Mouse (Mus musculus) MEL (cell line): ENCODE measurements at regions not wholly inside any gene's neighbourhood (a gene's known extent, or its start where the extent isn't known, plus 50 kb on each side); places are given as distances from the start of the nearest gene placed in this dataset.

ENCODE experiments used
- DNase-seq: peaks from one replicate; pipeline ENCODE4 v3.0.0; 2011; ENCODE audit warnings: low read depth, low spot score
- H3K27ac ChIP-seq: 2 replicates; pipeline ENCODE4 v1.5.1; 2012; ENCODE audit warnings: low read depth, mild to moderate bottlenecking, control low read depth, low read length, moderate library complexity; ENCODE audit not compliant: control insufficient read depth
- H3K27me3 ChIP-seq, 2 experiments: fragments of 150-350 bp in 1 of 2; sonication (generic) in 1 of 2; 2 replicates each; pipeline ENCODE4 v1.6.1; 2012; ENCODE audit warnings: low read length in 2 of 2, mild to moderate bottlenecking in 2 of 2, improper control_type of control experiment in 1 of 2, moderate library complexity in 1 of 2; ENCODE audit not compliant: insufficient read depth in 2 of 2, control insufficient read depth in 1 of 2
- H3K36me3 ChIP-seq, 2 experiments: 2 replicates each; pipeline ENCODE4 v1.6.1; 2012 to 2014; ENCODE audit warnings: low read length in 2 of 2, improper control_type of control experiment in 1 of 2, inconsistent platforms in 1 of 2, mild to moderate bottlenecking in 1 of 2; ENCODE audit not compliant: insufficient read depth in 2 of 2, control insufficient read depth in 1 of 2
- H3K4me1 ChIP-seq, 2 experiments: fragments of 150-350 bp in 1 of 2; sonication (generic) in 1 of 2; 2 replicates each; pipeline ENCODE4 v1.6.1; 2012; ENCODE audit warnings: low read length in 2 of 2, improper control_type of control experiment in 1 of 2, mild to moderate bottlenecking in 1 of 2; ENCODE audit not compliant: insufficient read depth in 2 of 2, control insufficient read depth in 1 of 2
- H3K4me3 ChIP-seq, 2 experiments: fragments of 150-350 bp in 1 of 2; sonication (generic) in 1 of 2; 2 replicates each; pipeline ENCODE4 v1.5.1; 2012; ENCODE audit warnings: low read depth in 2 of 2, low read length in 2 of 2, mild to moderate bottlenecking in 2 of 2, moderate library complexity in 2 of 2, control low read depth in 1 of 2, improper control_type of control experiment in 1 of 2; ENCODE audit not compliant: control insufficient read depth in 1 of 2, insufficient read depth in 1 of 2
- H3K79me2 ChIP-seq: 2 replicates; pipeline ENCODE4 v1.6.1; 2012; ENCODE audit warnings: mild to moderate bottlenecking, low read length, moderate library complexity; ENCODE audit not compliant: control insufficient read depth, poor library complexity, insufficient read depth
- H3K9ac ChIP-seq: 2 replicates; pipeline ENCODE4 v1.6.1; 2012; ENCODE audit warnings: low read depth, mild to moderate bottlenecking, control low read depth, low read length, moderate library complexity; ENCODE audit not compliant: control insufficient read depth, poor library complexity, severe bottlenecking
- H3K9me3 ChIP-seq: fragments of 150-350 bp; sonication (generic); replicated peaks from 2 replicates; pipeline ENCODE4 v1.6.1; 2012; ENCODE audit warnings: mild to moderate bottlenecking, low read length, improper control_type of control experiment, moderate library complexity; ENCODE audit not compliant: insufficient read depth
- CHD1 ChIP-seq: IDR thresholded peaks from 2 replicates; pipeline ENCODE4 v1.6.1; 2012; ENCODE audit warnings: low read depth, mild to moderate bottlenecking, inconsistent platforms, low read length, improper control_type of control experiment
- CHD2 ChIP-seq: IDR thresholded peaks from 2 replicates; pipeline ENCODE4 v1.6.1; 2011; ENCODE audit warnings: low read length, improper control_type of control experiment
- CTCF ChIP-seq, 3 experiments: IDR thresholded peaks in 2 of 3; conservative IDR thresholded peaks in 1 of 3; 2 replicates each; pipeline ENCODE4 v1.5.1; 2011 to 2012; ENCODE audit warnings: low read length in 3 of 3, low read depth in 2 of 3, mild to moderate bottlenecking in 2 of 3, improper control_type of control experiment in 1 of 3, inconsistent platforms in 1 of 3, mixed read lengths in 1 of 3, moderate library complexity in 1 of 3; ENCODE audit not compliant: control insufficient read depth in 1 of 3, insufficient read depth in 1 of 3, poor library complexity in 1 of 3, severe bottlenecking in 1 of 3
- ELF1 ChIP-seq: IDR thresholded peaks from 2 replicates; pipeline ENCODE4 v1.6.1; 2014; ENCODE audit warnings: low read depth, mild to moderate bottlenecking, inconsistent platforms, low read length, improper control_type of control experiment, moderate library complexity
- GABPA ChIP-seq: IDR thresholded peaks from 2 replicates; pipeline ENCODE4 v1.6.1; 2012; ENCODE audit warnings: low read depth, mild to moderate bottlenecking, inconsistent platforms, low read length, improper control_type of control experiment, moderate library complexity
- GATA1 ChIP-seq: IDR thresholded peaks from 2 replicates; pipeline ENCODE4 v1.6.1; 2011; ENCODE audit warnings: low read depth, low read length, improper control_type of control experiment
- KAT2A ChIP-seq: conservative IDR thresholded peaks from 2 replicates; pipeline ENCODE4 v1.6.1; 2012; ENCODE audit warnings: low read depth, low read length, improper control_type of control experiment, inconsistent platforms
- MXI1 ChIP-seq: IDR thresholded peaks from 2 replicates; pipeline ENCODE4 v1.6.1; 2011; ENCODE audit warnings: mild to moderate bottlenecking, low read depth, low read length, improper control_type of control experiment
- MYB ChIP-seq: IDR thresholded peaks from 2 replicates; pipeline ENCODE4 v1.6.1; 2011; ENCODE audit warnings: mild to moderate bottlenecking, low read depth, low read length, improper control_type of control experiment
- NELFE ChIP-seq: IDR thresholded peaks from 2 replicates; pipeline ENCODE4 v1.6.1; 2011; ENCODE audit warnings: low read depth, low read length, improper control_type of control experiment
- POLR2A ChIP-seq, 2 experiments: IDR thresholded peaks; 2 replicates each; pipeline ENCODE4 v1.6.1; 2011 to 2012; ENCODE audit warnings: low read length in 2 of 2, mild to moderate bottlenecking in 2 of 2, control low read depth in 1 of 2, improper control_type of control experiment in 1 of 2, low read depth in 1 of 2, moderate library complexity in 1 of 2; ENCODE audit not compliant: control insufficient read depth in 1 of 2, insufficient read depth in 1 of 2, poor library complexity in 1 of 2
- SIN3A ChIP-seq: IDR thresholded peaks from 2 replicates; pipeline ENCODE4 v1.6.1; 2012; ENCODE audit warnings: low read length, improper control_type of control experiment, inconsistent platforms
- UBTF ChIP-seq: IDR thresholded peaks from 2 replicates; pipeline ENCODE4 v1.6.1; 2012; ENCODE audit warnings: low read depth, mild to moderate bottlenecking, inconsistent platforms, low read length, improper control_type of control experiment, moderate library complexity, borderline replicate concordance; ENCODE audit not compliant: insufficient read depth
- USF1 ChIP-seq: IDR thresholded peaks from 2 replicates; pipeline ENCODE4 v1.6.1; 2014; ENCODE audit warnings: low read depth, mild to moderate bottlenecking, inconsistent platforms, low read length, improper control_type of control experiment, moderate library complexity
- USF2 ChIP-seq, 2 experiments: IDR thresholded peaks; 2 replicates each; pipeline ENCODE4 v1.6.1; 2011 to 2012; ENCODE audit warnings: improper control_type of control experiment in 2 of 2, low read length in 2 of 2, borderline replicate concordance in 1 of 2, inconsistent platforms in 1 of 2, low read depth in 1 of 2, mild to moderate bottlenecking in 1 of 2; ENCODE audit not compliant: insufficient read depth in 1 of 2
- ZC3H11A ChIP-seq: IDR thresholded peaks from 2 replicates; pipeline ENCODE4 v1.6.1; 2012; ENCODE audit warnings: low read depth, mild to moderate bottlenecking, inconsistent platforms, low read length, improper control_type of control experiment
- ZKSCAN1 ChIP-seq: IDR thresholded peaks from 2 replicates; pipeline ENCODE4 v1.6.1; 2012; ENCODE audit warnings: low read depth, mild to moderate bottlenecking, inconsistent platforms, low read length, improper control_type of control experiment, moderate library complexity
- ZMIZ1 ChIP-seq: IDR thresholded peaks from 2 replicates; pipeline ENCODE4 v1.6.1; 2012; ENCODE audit warnings: low read depth, mild to moderate bottlenecking, inconsistent platforms, low read length, improper control_type of control experiment, moderate library complexity

GRCm38 (mm10) chr12:54361762-54362161 lies 158.1 kb upstream of the Egln3 start:
- H3K9me3 ChIP-seq: no peaks in the 10 kb centered on the region
- H3K9ac ChIP-seq: no peak overlapping the region
- DNase-seq: no peak
- H3K27me3 ChIP-seq: no peaks in the 10 kb centered on the region
- no peaks in the 10 kb centered on the region for H3K36me3 ChIP-seq
- no peak overlapping the region for H3K4me3 ChIP-seq
- H3K79me2 ChIP-seq: no peaks in the 10 kb centered on the region
- no peaks in the 10 kb centered on the region for H3K4me1 ChIP-seq
- TF ChIP-seq GATA1 (no peak), KAT2A (no peak), NELFE (no peak), CHD2 (no peak), CTCF (IDR thresholded peaks at IDR 0.05 in 2 of 3, conservative IDR thresholded peaks at IDR 0.05 in 1 of 3; ENCODE audit: control insufficient read depth in 1 of 3, insufficient read depth in 1 of 3, low read depth in 2 of 3, low read length in 3 of 3, poor library complexity in 1 of 3, severe bottlenecking in 1 of 3) (no peak), ZC3H11A (no peak), GABPA (no peak), SIN3A (no peak), MYB (no peak), ELF1 (no peak), UBTF (no peak), USF2 (IDR thresholded peaks at IDR 0.05; ENCODE audit: borderline replicate concordance in 1 of 2, insufficient read depth in 1 of 2, low read depth in 1 of 2, low read length in 2 of 2) (no peak), CHD1 (no peak)
- H3K27ac ChIP-seq: no peak overlapping the region

- no peak overlapping the region for H3K4me3 ChIP-seq
- TF ChIP-seq USF1: no peak
- no peak for TF ChIP-seq GATA1
- no peak for TF ChIP-seq CHD2
- no peaks in the 10 kb centered on the region for H3K79me2 ChIP-seq
- no peak overlapping the region for H3K27ac ChIP-seq
- H3K9me3 ChIP-seq: no peaks in the 10 kb centered on the region
- H3K9ac ChIP-seq: no peak overlapping the region
- DNase-seq: no peak
- H3K4me1 ChIP-seq: no peaks in the 10 kb centered on the region
- H3K36me3 ChIP-seq: no peaks in the 10 kb centered on the region
- no peaks in the 10 kb centered on the region for H3K27me3 ChIP-seq
Measured at GRCm38 (mm10) chr12:54354187-54354586, 150.5 kb upstream of the Egln3 start.

DNA sequence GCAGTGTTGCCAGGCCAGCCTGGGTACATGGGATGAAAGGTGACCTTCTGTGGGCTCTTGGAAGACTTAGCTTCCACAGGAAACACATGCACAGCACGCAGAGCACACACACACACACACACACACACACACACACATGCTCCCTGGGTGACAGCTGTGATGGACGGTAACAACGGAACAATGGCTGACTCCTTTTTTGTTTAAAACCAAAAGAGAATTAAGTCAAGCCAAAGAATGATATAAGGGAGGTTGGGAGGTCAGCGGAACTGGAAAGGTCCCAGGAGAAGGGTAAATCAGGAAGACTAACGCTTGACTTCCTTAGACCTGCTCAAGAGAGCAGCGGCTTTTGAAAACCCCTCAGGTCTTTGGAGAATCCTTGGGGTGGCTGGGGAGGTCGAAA lies 150.0 kb upstream of the Egln3 start:
- H3K36me3 ChIP-seq: no peaks in the 10 kb centered on the region
- H3K4me3 ChIP-seq: no peak overlapping the region
- no peak overlapping the region for H3K27ac ChIP-seq
- H3K9me3 ChIP-seq: no peaks in the 10 kb centered on the region
- no peak overlapping the region for H3K9ac ChIP-seq
- TF ChIP-seq POLR2A (IDR thresholded peaks at IDR 0.05; ENCODE audit: control insufficient read depth in 1 of 2, insufficient read depth in 1 of 2, low read depth in 1 of 2, low read length in 2 of 2, poor library complexity in 1 of 2): no peak
- TF ChIP-seq ZKSCAN1: no peak
- no peak for TF ChIP-seq USF1
- no peak for TF ChIP-seq ZMIZ1
- TF ChIP-seq MXI1: no peak
- no peak for TF ChIP-seq KAT2A
- no peak for TF ChIP-seq CHD2
- no peak for DNase-seq
- H3K27me3 ChIP-seq: no peaks in the 10 kb centered on the region
- no peaks in the 10 kb centered on the region for H3K4me1 ChIP-seq
- no peaks in the 10 kb centered on the region for H3K79me2 ChIP-seq
